Mouse (Mus musculus) kidney, adult 2 months (tissue): Measurements from ENCODE around the gene Cobl. TPM values are rescaled to one million over a fixed set of nuclear protein-coding genes. Genes with fewer than 3 reads are reported as not detected.

Experiments
- DNase-seq: peaks from one replicate; pipeline ENCODE4 v3.0.0; 2021
- H3K27ac ChIP-seq: fragments of 200-500 bp; 2 replicates; pipeline ENCODE4 v1.5.1; 2012; ENCODE audit warnings: low read depth, low read length, control low read depth, inconsistent platforms; ENCODE audit not compliant: insufficient read depth
- H3K27me3 ChIP-seq: fragments of 200-500 bp; replicated peaks from 2 replicates; pipeline ENCODE4 v1.6.1; 2012; ENCODE audit warnings: mild to moderate bottlenecking, moderate library complexity, low read length, inconsistent platforms; ENCODE audit not compliant: control insufficient read depth, insufficient read depth
- H3K36me3 ChIP-seq: fragments of 200-500 bp; 2 replicates; pipeline ENCODE4 v1.6.1; 2012; ENCODE audit warnings: mild to moderate bottlenecking, moderate library complexity, low read length, inconsistent platforms; ENCODE audit not compliant: control insufficient read depth, insufficient read depth
- H3K4me1 ChIP-seq: fragments of 200-500 bp; 2 replicates; pipeline ENCODE4 v1.6.1; 2011; ENCODE audit warnings: low read length; ENCODE audit not compliant: control insufficient read depth, insufficient read depth
- H3K4me3 ChIP-seq: fragments of 200-500 bp; 2 replicates; pipeline ENCODE4 v1.5.1; 2011; ENCODE audit warnings: mild to moderate bottlenecking, low read depth, low read length, control low read depth; ENCODE audit not compliant: insufficient read depth
- CTCF ChIP-seq: fragments of 200-500 bp; conservative IDR thresholded peaks from 2 replicates; pipeline ENCODE4 v1.5.1; 2011; ENCODE audit warnings: low read depth, mild to moderate bottlenecking, control low read depth, low read length, moderate library complexity, mixed read lengths; ENCODE audit not compliant: insufficient read depth, insufficient read length
- POLR2A ChIP-seq: fragments of 200-500 bp; IDR thresholded peaks from one replicate; pipeline ENCODE4 v1.6.1; 2011; ENCODE audit warnings: low read depth, low read length, control low read depth
- WGBS: fragments of 180-500 bp; shearing (Covaris S2); methylation state at CpG from one replicate; pipeline ENCODE4 v1.1.7; 2018; 5-methylcytosine and 5-hydroxymethylcytosine counted together
- polyA plus RNA-seq: library from polyadenylated mRNA; depleted of rRNA; stranded (reverse); fragments of >200 nt; gene quantifications from 2 replicates; pipeline ENCODE4 v1.2.3, GENCODE M21; 2012

Gene Cobl
- polyA plus RNA-seq, 1 experiment = 18.0 TPM

- 28% methylated on average over 5 of the region's 5 CpGs for WGBS
- Histone ChIP-seq H3K36me3 (no peaks in the 10 kb centered on the region), H3K4me3 (no peak overlapping the region), H3K4me1 (peaks cover 19% of the 10 kb centered on the region), H3K27me3 (no peaks in the 10 kb centered on the region), H3K27ac (peak overlapping the region; percentile 91)
- peak; percentile 81 for DNase-seq
- TF ChIP-seq POLR2A (no peak), CTCF (no peak)
These were observed 9.7 kb upstream of the Cobl start for GRCm38 (mm10) chr11:12474299-12474935.

GRCm38 (mm10) chr11:12473625-12474298 lies 9.0 kb upstream of the Cobl start:
- peak overlapping the region; percentile 98 for H3K27ac ChIP-seq
- no peak overlapping the region for H3K4me3 ChIP-seq
- H3K36me3 ChIP-seq = no peaks in the 10 kb centered on the region
- no peak for TF ChIP-seq POLR2A
- TF ChIP-seq CTCF = no peak
- no peaks in the 10 kb centered on the region for H3K27me3 ChIP-seq
- peaks cover 19% of the 10 kb centered on the region for H3K4me1 ChIP-seq
- WGBS = 27% methylated on average over 5 of the region's 5 CpGs
- peak; percentile 79 for DNase-seq

- Histone ChIP-seq H3K4me3 (no peak overlapping the region), H3K4me1 (peaks cover 10% of the 10 kb centered on the region; the same call in 1 of the 2 replicates), H3K36me3 (no peaks in the 10 kb centered on the region), H3K27ac (no peak overlapping the region), H3K27me3 (no peaks in the 10 kb centered on the region)
- WGBS = 84% methylated on average over 1 of the region's 1 CpGs
- no peak for TF ChIP-seq POLR2A
- no peak for TF ChIP-seq CTCF
- no peak for DNase-seq
These were observed 4.9 kb upstream of the Cobl start for GRCm38 (mm10) chr11:12469638-12470037.

GRCm38 (mm10) chr11:12468661-12469060 lies 3.9 kb upstream of the Cobl start:
- no peak overlapping the region for H3K27ac ChIP-seq
- no peak overlapping the region for H3K4me3 ChIP-seq
- WGBS = 51% methylated on average over 2 of the region's 2 CpGs
- no peaks in the 10 kb centered on the region for H3K36me3 ChIP-seq
- H3K27me3 ChIP-seq = no peaks in the 10 kb centered on the region
- no peak for DNase-seq
- no peak for TF ChIP-seq CTCF
- TF ChIP-seq POLR2A = no peak
- peaks cover 4% of the 10 kb centered on the region; the same call in 1 of the 2 replicates for H3K4me1 ChIP-seq

- no peak for DNase-seq
- Histone ChIP-seq H3K27ac (no peak overlapping the region), H3K36me3 (no peaks in the 10 kb centered on the region), H3K4me1 (no peaks in the 10 kb centered on the region; the same call in 1 of the 2 replicates), H3K4me3 (no peak overlapping the region), H3K27me3 (no peaks in the 10 kb centered on the region)
- 85% methylated on average over 1 of the region's 1 CpGs for WGBS
- TF ChIP-seq CTCF = no peak
- no peak for TF ChIP-seq POLR2A
These were observed 3.1 kb upstream of the Cobl start for GRCm38 (mm10) chr11:12467836-12468235.

- Histone ChIP-seq H3K36me3 (no peaks in the 10 kb centered on the region), H3K4me3 (no peak overlapping the region), H3K27me3 (no peaks in the 10 kb centered on the region), H3K4me1 (no peaks in the 10 kb centered on the region; the same call in 1 of the 2 replicates), H3K27ac (peak overlapping the region; percentile 41; the same call in 1 of the 2 replicates)
- TF ChIP-seq CTCF (no peak), POLR2A (no peak)
- 42% methylated on average over 2 of the region's 2 CpGs for WGBS
- peak; percentile 25 for DNase-seq
These were observed 2.5 kb upstream of the Cobl start for GRCm38 (mm10) chr11:12467217-12467616.

- TF ChIP-seq POLR2A = no peak
- TF ChIP-seq CTCF = no peak
- Histone ChIP-seq H3K27ac (no peak overlapping the region), H3K4me1 (no peaks in the 10 kb centered on the region; the same call in 1 of the 2 replicates), H3K4me3 (no peak overlapping the region), H3K27me3 (no peaks in the 10 kb centered on the region), H3K36me3 (no peaks in the 10 kb centered on the region)
- 77% methylated on average over 1 of the region's 1 CpGs for WGBS
- DNase-seq = no peak
These were observed 1.8 kb upstream of the Cobl start for GRCm38 (mm10) chr11:12466606-12467005.
